Mouse (Mus musculus): ENCODE results near the gene Gatad2a. TPM values are rescaled to one million over a fixed set of nuclear protein-coding genes. Genes with fewer than 3 reads are reported as not detected.

The Gatad2a gene
- polyA plus RNA-seq, 1 experiment: 34.5 TPM

DNA sequence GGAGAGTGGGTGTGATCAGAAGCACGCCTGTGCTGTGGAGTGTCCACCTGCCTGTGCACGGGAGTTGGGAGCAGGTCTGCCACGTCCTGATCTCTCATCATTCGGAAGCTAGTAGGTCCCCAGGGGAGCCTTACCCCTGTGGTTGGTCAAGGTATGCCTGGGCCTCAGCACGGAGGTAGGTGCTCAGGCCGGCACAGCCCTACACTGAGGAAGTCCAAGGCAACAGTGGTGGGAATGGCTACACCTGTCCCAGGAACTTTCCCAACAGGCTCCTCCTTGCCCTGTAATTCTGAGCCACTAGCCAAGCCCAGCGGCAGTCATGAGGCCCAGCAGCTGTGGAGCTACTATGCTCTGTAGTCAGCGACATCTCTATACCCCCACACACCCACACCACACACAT is 116.5 kb downstream of the Gatad2a start:
- WGBS: 72% methylated on average over 8 of the region's 8 CpGs
- Histone ChIP-seq H3K4me3 (replicated peaks; ENCODE audit: control insufficient read depth, low read depth, low read length) (no peak overlapping the region), H3K4me1 (ENCODE audit: control insufficient read depth, insufficient read depth, low read length) (no peaks in the 10 kb centered on the region), H3K27ac (ENCODE audit: control insufficient read depth, insufficient read depth, low read depth, low read length, poor library complexity) (no peak overlapping the region)
- no peak for TF ChIP-seq CTCF (IDR thresholded peaks at IDR 0.05; ENCODE audit: control insufficient read depth, insufficient read depth, low read length)
- no peak for TF ChIP-seq POLR2A (IDR thresholded peaks at IDR 0.05; ENCODE audit: borderline replicate concordance, control insufficient read depth, low read depth, low read length)

GRCm38 (mm10) chr8:69877992-69878391 is 118.2 kb downstream of the Gatad2a start:
- Histone ChIP-seq H3K4me1 (ENCODE audit: control insufficient read depth, insufficient read depth, low read length) (no peaks in the 10 kb centered on the region), H3K4me3 (replicated peaks; ENCODE audit: control insufficient read depth, low read depth, low read length) (no peak overlapping the region), H3K27ac (ENCODE audit: control insufficient read depth, insufficient read depth, low read depth, low read length, poor library complexity) (no peak overlapping the region)
- 82% methylated on average over 3 of the region's 3 CpGs for WGBS
- TF ChIP-seq POLR2A (IDR thresholded peaks at IDR 0.05; ENCODE audit: borderline replicate concordance, control insufficient read depth, low read depth, low read length): no peak
- TF ChIP-seq CTCF (IDR thresholded peaks at IDR 0.05; ENCODE audit: control insufficient read depth, insufficient read depth, low read length): no peak

DNA sequence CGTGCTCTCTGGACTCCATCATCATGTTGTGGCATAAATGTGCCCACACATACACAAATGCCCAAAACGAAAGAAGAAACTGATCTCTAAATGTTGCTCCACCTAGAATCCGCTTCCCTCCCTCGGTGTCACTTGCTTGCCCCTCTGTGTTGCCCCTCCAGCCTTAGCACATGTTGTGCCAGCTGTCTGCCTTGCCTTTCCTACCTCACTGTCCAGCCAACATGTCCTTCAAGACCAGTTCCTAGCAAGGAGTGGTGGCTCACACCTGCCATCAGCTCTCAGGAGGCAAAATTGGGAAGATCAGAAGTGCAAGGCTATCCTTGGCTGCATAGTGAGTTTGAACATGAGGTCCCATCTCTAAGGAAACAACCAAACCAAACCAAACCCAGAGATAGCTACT is 118.8 kb downstream of the Gatad2a start:
- H3K27ac ChIP-seq (ENCODE audit: control insufficient read depth, insufficient read depth, low read depth, low read length, poor library complexity): no peak overlapping the region
- H3K4me1 ChIP-seq (ENCODE audit: control insufficient read depth, insufficient read depth, low read length): no peaks in the 10 kb centered on the region
- H3K4me3 ChIP-seq (replicated peaks; ENCODE audit: control insufficient read depth, low read depth, low read length): no peak overlapping the region
- WGBS: 76% methylated on average over 4 of the region's 4 CpGs
- TF ChIP-seq CTCF (IDR thresholded peaks at IDR 0.05; ENCODE audit: control insufficient read depth, insufficient read depth, low read length) (no peak), POLR2A (IDR thresholded peaks at IDR 0.05; ENCODE audit: borderline replicate concordance, control insufficient read depth, low read depth, low read length) (no peak)

- H3K27ac ChIP-seq (ENCODE audit: control insufficient read depth, insufficient read depth, low read depth, low read length, poor library complexity): no peak overlapping the region
- no peaks in the 10 kb centered on the region for H3K4me1 ChIP-seq (ENCODE audit: control insufficient read depth, insufficient read depth, low read length)
- WGBS: 73% methylated on average over 10 of the region's 10 CpGs
- no peak overlapping the region for H3K4me3 ChIP-seq (replicated peaks; ENCODE audit: control insufficient read depth, low read depth, low read length)
- TF ChIP-seq CTCF (IDR thresholded peaks at IDR 0.05; ENCODE audit: control insufficient read depth, insufficient read depth, low read length) (no peak), POLR2A (IDR thresholded peaks at IDR 0.05; ENCODE audit: borderline replicate concordance, control insufficient read depth, low read depth, low read length) (no peak)
Observed at GRCm38 (mm10) chr8:69876967-69877366, 119.2 kb downstream of the Gatad2a start.

DNA sequence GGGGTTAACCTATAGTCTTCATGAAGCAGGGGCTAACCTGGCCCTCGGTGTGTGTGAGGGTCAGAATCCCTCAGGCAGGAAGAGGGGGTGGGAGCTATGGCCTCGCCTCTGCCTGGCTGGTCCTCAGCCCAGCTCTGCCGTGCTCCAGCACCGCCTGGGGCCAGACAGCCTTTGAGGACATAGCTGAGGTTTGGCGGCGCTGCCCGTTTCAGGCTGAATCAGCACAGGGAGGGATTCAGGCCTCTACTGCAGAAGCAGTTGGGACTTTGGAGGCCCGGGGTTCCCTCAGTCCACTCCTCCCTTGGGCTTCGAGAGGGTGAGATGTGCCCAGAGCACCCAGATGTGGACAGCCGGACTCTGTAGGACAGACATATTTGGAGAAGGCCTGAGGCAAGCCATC is 120.1 kb downstream of the Gatad2a start:
- 52% methylated on average over 10 of the region's 10 CpGs for WGBS
- no peak overlapping the region for H3K27ac ChIP-seq (ENCODE audit: control insufficient read depth, insufficient read depth, low read depth, low read length, poor library complexity)
- no peaks in the 10 kb centered on the region for H3K4me1 ChIP-seq (ENCODE audit: control insufficient read depth, insufficient read depth, low read length)
- TF ChIP-seq CTCF (IDR thresholded peaks at IDR 0.05; ENCODE audit: control insufficient read depth, insufficient read depth, low read length) (no peak), POLR2A (IDR thresholded peaks at IDR 0.05; ENCODE audit: borderline replicate concordance, control insufficient read depth, low read depth, low read length) (no peak)
- no peak overlapping the region for H3K4me3 ChIP-seq (replicated peaks; ENCODE audit: control insufficient read depth, low read depth, low read length)

DNA sequence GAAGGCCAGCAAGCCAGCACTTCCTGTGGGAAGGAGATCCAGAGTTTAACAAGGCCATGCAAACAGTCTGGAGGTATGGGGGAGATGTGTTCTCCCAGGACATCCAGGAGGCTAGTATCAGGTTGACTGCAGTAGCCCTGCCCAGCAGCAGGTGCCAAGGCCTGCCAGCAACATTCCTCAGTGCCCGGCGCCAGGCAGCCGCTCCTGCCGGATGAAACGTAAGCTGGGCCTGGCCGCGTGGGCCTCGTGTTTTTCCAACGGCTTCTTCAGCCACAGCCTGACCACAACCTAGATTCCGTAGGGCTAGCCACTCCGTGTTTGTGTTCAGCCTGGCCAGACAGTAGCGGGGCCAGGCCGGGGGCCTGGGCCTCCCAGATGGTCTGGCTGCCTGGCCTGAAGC is 121.5 kb downstream of the Gatad2a start:
- 81% methylated on average over 13 of the region's 13 CpGs for WGBS
- H3K4me3 ChIP-seq (replicated peaks; ENCODE audit: control insufficient read depth, low read depth, low read length): no peak overlapping the region
- TF ChIP-seq CTCF (IDR thresholded peaks at IDR 0.05; ENCODE audit: control insufficient read depth, insufficient read depth, low read length) (no peak), POLR2A (IDR thresholded peaks at IDR 0.05; ENCODE audit: borderline replicate concordance, control insufficient read depth, low read depth, low read length) (no peak)
- H3K27ac ChIP-seq (ENCODE audit: control insufficient read depth, insufficient read depth, low read depth, low read length, poor library complexity): no peak overlapping the region
- no peaks in the 10 kb centered on the region for H3K4me1 ChIP-seq (ENCODE audit: control insufficient read depth, insufficient read depth, low read length)

GRCm38 (mm10) chr8:69874155-69874554 is 122.0 kb downstream of the Gatad2a start:
- Histone ChIP-seq H3K4me1 (ENCODE audit: control insufficient read depth, insufficient read depth, low read length) (no peaks in the 10 kb centered on the region), H3K4me3 (replicated peaks; ENCODE audit: control insufficient read depth, low read depth, low read length) (no peak overlapping the region), H3K27ac (ENCODE audit: control insufficient read depth, insufficient read depth, low read depth, low read length, poor library complexity) (no peak overlapping the region)
- peak; percentile 62 for TF ChIP-seq CTCF (IDR thresholded peaks at IDR 0.05; ENCODE audit: control insufficient read depth, insufficient read depth, low read length)
- TF ChIP-seq POLR2A (IDR thresholded peaks at IDR 0.05; ENCODE audit: borderline replicate concordance, control insufficient read depth, low read depth, low read length): no peak
- 17% methylated on average over 9 of the region's 9 CpGs for WGBS

DNA sequence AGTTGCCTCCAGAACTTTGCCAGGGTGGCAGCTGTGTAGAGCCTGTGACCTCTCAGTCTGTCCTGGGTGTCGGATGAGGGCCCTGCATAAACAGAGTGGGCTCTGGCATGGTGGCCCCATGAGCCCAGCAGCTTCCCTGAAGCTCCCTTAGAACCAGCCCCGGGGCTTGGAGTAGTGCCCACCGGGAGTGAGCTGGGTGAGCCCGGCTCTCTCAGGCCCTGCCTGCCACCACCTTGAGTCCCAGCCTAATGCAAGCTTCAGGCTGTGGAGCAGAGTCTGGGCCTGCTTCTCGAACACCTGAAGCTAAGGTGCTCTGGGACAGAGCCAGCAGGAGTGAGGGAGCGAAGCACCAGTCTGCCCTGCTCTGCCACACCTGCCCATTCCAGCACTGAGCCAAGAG is 125.3 kb downstream of the Gatad2a start:
- H3K4me3 ChIP-seq (replicated peaks; ENCODE audit: control insufficient read depth, low read depth, low read length): no peak overlapping the region
- no peaks in the 10 kb centered on the region for H3K4me1 ChIP-seq (ENCODE audit: control insufficient read depth, insufficient read depth, low read length)
- TF ChIP-seq POLR2A (IDR thresholded peaks at IDR 0.05; ENCODE audit: borderline replicate concordance, control insufficient read depth, low read depth, low read length) (no peak), CTCF (IDR thresholded peaks at IDR 0.05; ENCODE audit: control insufficient read depth, insufficient read depth, low read length) (no peak)
- H3K27ac ChIP-seq (ENCODE audit: control insufficient read depth, insufficient read depth, low read depth, low read length, poor library complexity): no peak overlapping the region
- 79% methylated on average over 6 of the region's 6 CpGs for WGBS
